ENCODE assay signal across 9 mouse cellular contexts in genomic region chr6:55435266-55436159, GRCm38 (mm10). TPM values are rescaled to one million over a fixed set of nuclear protein-coding genes. Genes with fewer than 3 reads are reported as not detected.
A peak's percentile ranks its signal among the peaks of the same experiment; 100 is the strongest.
DNase-seq lines count a peak whose midpoint lies in the region; ATAC-seq lines count a peak whose summit lies in the region.
"Had no signal": no experiment of that assay in that cellular context is flagged by ENCODE, and none has a peak within 500 bp of the region (broad histone marks: within the 10 kb centered on the region; RNA-seq: fewer than 3 reads in every experiment).

No protein-coding gene starts in this region.

- peak; percentile 64 for ATAC-seq in neural tube, embryonic 11.5 days (ENCODE audit: insufficient read depth, low FRiP score, low TSS enrichment)
- ATAC-seq in forebrain, embryonic 13.5 days, result peak; percentile 86
- ATAC-seq in stomach, embryonic 16.5 days (ENCODE audit: insufficient read depth, low FRiP score), result no peak
- ATAC-seq in heart, embryonic 12.5 days (ENCODE audit: insufficient number of reproducible peaks, low FRiP score), result no peak

- H3K4me3 ChIP-seq in neural tube, embryonic 11.5 days (ENCODE audit: low read depth, low read length), result no peak overlapping the region
- no peak overlapping the region for H3K4me3 ChIP-seq in forebrain, embryonic 13.5 days
- H3K4me3 ChIP-seq in stomach, embryonic 16.5 days (replicated peaks; ENCODE audit: low read length), result no peak overlapping the region
- no peak overlapping the region for H3K4me3 ChIP-seq in heart, embryonic 12.5 days

- WGBS in neural tube, embryonic 11.5 days, result 46% methylated on average over 8 of the region's 8 CpGs
- WGBS in forebrain, embryonic 13.5 days, result 44% methylated on average over 8 of the region's 8 CpGs
- WGBS in stomach, embryonic 16.5 days, result 55% methylated on average over 8 of the region's 8 CpGs
- WGBS in heart, embryonic 12.5 days, result 63% methylated on average over 8 of the region's 8 CpGs

- no peak overlapping the region for H3K9ac ChIP-seq in neural tube, embryonic 11.5 days (ENCODE audit: low read length)
- H3K9ac ChIP-seq in forebrain, embryonic 13.5 days, result no peak overlapping the region
- no peak overlapping the region for H3K9ac ChIP-seq in stomach, embryonic 16.5 days (ENCODE audit: low read length)
- no peak overlapping the region for H3K9ac ChIP-seq in heart, embryonic 12.5 days

- no peaks in the 10 kb centered on the region for H3K27me3 ChIP-seq in neural tube, embryonic 11.5 days (ENCODE audit: control insufficient read depth, insufficient read depth, low read length)
- H3K27me3 ChIP-seq in forebrain, embryonic 13.5 days, result 0 out of 2 replicates have a peak, but pooled peaks cover under 1% of the 10 kb centered on the region
- H3K27me3 ChIP-seq in stomach, embryonic 16.5 days (ENCODE audit: control insufficient read depth, insufficient read depth, low read length), result no peaks in the 10 kb centered on the region
- H3K27me3 ChIP-seq in heart, embryonic 12.5 days (replicated peaks), result peaks cover 16% of the 10 kb centered on the region

- no peak overlapping the region for H3K4me2 ChIP-seq in neural tube, embryonic 11.5 days (ENCODE audit: low read depth)
- peak overlapping the region; percentile 6; the same call in 1 of the 2 replicates for H3K4me2 ChIP-seq in forebrain, embryonic 13.5 days
- no peak overlapping the region for H3K4me2 ChIP-seq in stomach, embryonic 16.5 days (ENCODE audit: low read depth, low read length)
- no peak overlapping the region for H3K4me2 ChIP-seq in heart, embryonic 12.5 days
- H3K4me2 ChIP-seq: liver, embryonic 11.5 days had no signal

- peak; percentile 56 for DNase-seq in neural tube, embryonic 11.5 days (ENCODE audit: low spot score)
- DNase-seq in neural tube, embryonic 10.5 days (ENCODE audit: extremely low spot score, low spot score), result no peak
- DNase-seq in layer of hippocampus, postnatal 25 days (ENCODE audit: extremely low spot score in 1 of 2, low spot score in 1 of 2), result peak; percentile 59 to 62
- no peak for DNase-seq in ovary, postnatal 14 days (ENCODE audit: low spot score)
- DNase-seq in spleen, postnatal 4 days (ENCODE audit: low spot score in 2 of 2), result no peak

- H3K36me3 ChIP-seq in neural tube, embryonic 11.5 days (ENCODE audit: control insufficient read depth, insufficient read depth, low read length), result no peaks in the 10 kb centered on the region
- H3K36me3 ChIP-seq in forebrain, embryonic 13.5 days (ENCODE audit: poor library complexity, severe bottlenecking), result no peaks in the 10 kb centered on the region
- H3K36me3 ChIP-seq in stomach, embryonic 16.5 days (ENCODE audit: control insufficient read depth, insufficient read depth, low read length), result no peaks in the 10 kb centered on the region
- no peaks in the 10 kb centered on the region for H3K36me3 ChIP-seq in heart, embryonic 12.5 days

- no peaks in the 10 kb centered on the region for H3K9me3 ChIP-seq in neural tube, embryonic 11.5 days (ENCODE audit: control insufficient read depth, low read length)
- H3K9me3 ChIP-seq in forebrain, embryonic 13.5 days (replicated peaks), result no peaks in the 10 kb centered on the region
- no peaks in the 10 kb centered on the region for H3K9me3 ChIP-seq in stomach, embryonic 16.5 days (replicated peaks; ENCODE audit: control insufficient read depth, low read length)
- H3K9me3 ChIP-seq in heart, embryonic 12.5 days (replicated peaks), result no peaks in the 10 kb centered on the region

- peaks cover 18% of the 10 kb centered on the region for H3K4me1 ChIP-seq in neural tube, embryonic 11.5 days (ENCODE audit: control insufficient read depth, insufficient read depth, low read length)
- peaks cover 31% of the 10 kb centered on the region for H3K4me1 ChIP-seq in forebrain, embryonic 13.5 days
- peaks cover 12% of the 10 kb centered on the region for H3K4me1 ChIP-seq in stomach, embryonic 16.5 days (ENCODE audit: control insufficient read depth, insufficient read depth, low read length)
- peaks cover 8% of the 10 kb centered on the region; the same call in 1 of the 2 replicates for H3K4me1 ChIP-seq in heart, embryonic 12.5 days (replicated peaks)

- no peak overlapping the region for H3K27ac ChIP-seq in neural tube, embryonic 11.5 days (ENCODE audit: low read depth, low read length)
- H3K27ac ChIP-seq in forebrain, embryonic 13.5 days, result peak overlapping the region; percentile 87
- H3K27ac ChIP-seq in stomach, embryonic 16.5 days (ENCODE audit: low read length), result peak overlapping the region; percentile 44; the same call in 1 of the 2 replicates
- H3K27ac ChIP-seq in heart, embryonic 12.5 days (ENCODE audit: poor library complexity, severe bottlenecking), result no peak overlapping the region

RNA-seq across cellular contexts. Expression of gene Adcyap1r1, which starts 16.3 kb away (rescaled TPM):
- polyA plus RNA-seq in neural tube, embryonic 11.5 days (2014; fragmentation: Nextera tagmentation; extraction: Ambion mirVana), result 18.1 and 18.3 TPM in 2 replicates
- polyA plus RNA-seq in forebrain, embryonic 13.5 days (2015; fragmentation: Nextera tagmentation; extraction: Ambion mirVana), result 18.6 and 21.6 TPM in 2 replicates
- 100 to 1,000 TPM; 138 to 142 TPM for total RNA-seq in layer of hippocampus, postnatal 25 days (2021)
- polyA plus RNA-seq in stomach, embryonic 16.5 days (2015; fragmentation: Nextera tagmentation; extraction: Ambion mirVana), result 8.8 and 8.9 TPM in 2 replicates
- polyA plus RNA-seq in heart, embryonic 12.5 days (2016; fragmentation: Nextera tagmentation; extraction: Ambion mirVana), result 6.2 and 6.5 TPM in 2 replicates

RNA-seq across cellular contexts. Expression of gene Ghrhr, which starts 59.4 kb away (rescaled TPM):
- not detected in 2 replicates for polyA plus RNA-seq in neural tube, embryonic 11.5 days (2014; fragmentation: Nextera tagmentation; extraction: Ambion mirVana)
- not detected in 2 replicates for polyA plus RNA-seq in forebrain, embryonic 13.5 days (2015; fragmentation: Nextera tagmentation; extraction: Ambion mirVana)
- total RNA-seq in layer of hippocampus, postnatal 25 days (2021), result not detected
- polyA plus RNA-seq in stomach, embryonic 16.5 days (2015; fragmentation: Nextera tagmentation; extraction: Ambion mirVana), result 0.17 TPM in 1 of 2 replicates, not detected in the other
- polyA plus RNA-seq in heart, embryonic 12.5 days (2016; fragmentation: Nextera tagmentation; extraction: Ambion mirVana), result not detected in 2 replicates
- polyA plus RNA-seq: liver, embryonic 11.5 days had no signal

Comparison
In these comparisons a context has a peak if more than half of its experiments do, and no peak if none do; other contexts are left out.
1. DNase-seq: peak in neural tube, embryonic 11.5 days (single experiment) and layer of hippocampus, postnatal 25 days (2 of 2); none in neural tube, embryonic 10.5 days (single experiment), ovary, postnatal 14 days (single experiment) and spleen, postnatal 4 days (0 of 2).
2. ATAC-seq: peak in neural tube, embryonic 11.5 days (single experiment) and forebrain, embryonic 13.5 days (single experiment); none in stomach, embryonic 16.5 days (single experiment) and heart, embryonic 12.5 days (single experiment).
3. H3K27ac ChIP-seq: peak in forebrain, embryonic 13.5 days (single experiment) and stomach, embryonic 16.5 days (single experiment); none in neural tube, embryonic 11.5 days (single experiment) and heart, embryonic 12.5 days (single experiment).